Mouse (Mus musculus) A20 (cell line): Measurements from ENCODE around the gene Slc12a5.

Experiments used
- DNase-seq: peaks from one replicate; pipeline ENCODE4 v3.0.0-alpha.2; 2011; ENCODE audit warnings: low read depth, low spot score

Gene Slc12a5

DNA sequence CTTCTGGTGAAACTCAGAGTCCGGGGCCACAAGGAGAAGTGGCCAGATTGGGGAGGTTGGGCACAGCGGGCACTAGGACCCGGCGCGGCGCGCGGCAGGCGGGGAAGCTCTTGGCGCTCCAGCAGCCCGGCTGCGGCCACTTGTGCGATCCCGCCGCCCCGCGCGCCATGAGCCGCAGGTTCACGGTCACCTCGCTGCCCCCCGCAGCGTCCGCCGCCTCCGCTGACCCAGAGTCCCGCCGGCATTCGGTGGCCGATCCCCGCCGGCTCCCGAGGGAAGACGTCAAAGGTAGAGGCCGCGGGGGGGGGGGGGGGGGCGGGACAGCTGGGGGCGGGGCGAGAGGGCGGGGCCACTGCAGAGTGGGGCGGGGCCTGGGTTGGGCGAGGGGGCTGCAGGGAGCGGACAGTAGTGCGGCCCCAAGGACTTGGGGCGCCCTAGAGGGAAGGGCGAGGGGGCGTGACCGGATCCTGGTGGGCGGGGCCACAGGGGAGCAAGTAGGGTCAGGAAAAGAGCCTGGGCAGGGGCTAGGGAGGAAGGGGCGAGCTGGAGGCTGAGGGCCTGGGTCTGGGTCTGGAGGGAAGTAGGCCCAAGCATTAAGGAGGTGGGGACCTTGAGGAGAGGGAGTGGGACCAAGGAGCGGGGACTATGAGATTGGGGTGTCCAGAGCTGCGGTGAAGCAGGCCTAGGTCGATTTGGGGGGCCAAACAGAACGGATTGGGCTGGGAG, at the start of gene Slc12a5:
TSS of gene Slc12a5 (plus strand) at position 87 of the 726 bp plus-strand sequence.
- DNase-seq: peak; percentile 86

- peak; percentile 98 for DNase-seq
Observed at GRCm38 (mm10) chr2:164911086-164912048, 49.2 kb upstream of the Slc12a5 start, which contains the start of gene Zfp335. Zfp335 (minus strand) TSS chr2:164911757.

DNA sequence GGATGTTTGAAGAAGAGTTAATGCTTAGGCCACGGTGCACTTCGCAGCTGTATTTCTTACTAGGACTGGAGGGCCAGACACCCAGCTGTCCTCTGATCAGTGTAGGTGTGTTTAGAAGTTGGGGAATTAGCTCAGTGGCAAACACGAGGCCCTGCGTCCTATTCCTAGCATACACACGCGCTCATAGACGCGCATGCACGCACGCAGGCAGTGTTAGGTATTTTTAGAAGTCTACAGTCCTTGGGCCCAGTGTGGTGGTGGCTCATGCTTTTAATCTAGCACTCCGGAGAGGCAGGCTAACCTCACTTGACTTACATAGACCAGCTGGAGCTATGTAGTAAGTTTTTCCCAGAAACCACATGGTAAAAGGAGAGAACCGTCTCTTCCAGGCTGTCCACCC, 48.5 kb upstream of the Slc12a5 start:
- peak; percentile 89 for DNase-seq

DNA sequence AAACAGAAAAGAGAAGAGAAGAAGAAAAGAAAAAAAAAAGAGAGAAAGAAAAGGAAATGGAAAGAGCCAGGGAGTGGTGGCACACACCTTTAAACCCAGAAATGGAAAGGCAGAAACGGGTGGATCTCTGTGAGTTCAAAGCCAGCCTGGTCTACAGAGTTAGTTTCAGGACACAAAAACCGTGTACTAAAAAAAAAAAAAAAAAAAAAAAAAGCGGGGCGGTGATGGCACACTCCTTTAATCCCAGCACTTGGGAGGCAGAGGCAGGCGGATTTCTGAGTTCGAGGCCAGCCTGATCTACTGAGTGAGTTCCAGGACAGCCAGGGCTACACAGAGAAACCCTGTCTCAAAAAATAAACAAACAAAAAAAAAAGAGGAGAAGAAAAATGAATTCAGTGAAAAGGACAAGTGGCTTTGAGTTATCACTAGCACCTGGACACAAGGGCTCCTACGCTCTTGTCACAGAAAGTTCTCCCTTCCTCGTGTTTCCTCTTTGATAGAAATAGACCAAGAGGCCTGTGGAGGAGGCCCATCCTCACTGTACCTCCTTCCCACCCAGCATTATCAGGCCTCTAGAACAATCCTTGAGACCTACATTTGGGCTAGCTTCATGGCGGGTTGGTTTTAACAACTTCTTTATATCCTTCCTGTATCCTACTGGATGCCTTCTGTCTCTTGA, 47.7 kb upstream of the Slc12a5 start:
- DNase-seq: no peak

DNA sequence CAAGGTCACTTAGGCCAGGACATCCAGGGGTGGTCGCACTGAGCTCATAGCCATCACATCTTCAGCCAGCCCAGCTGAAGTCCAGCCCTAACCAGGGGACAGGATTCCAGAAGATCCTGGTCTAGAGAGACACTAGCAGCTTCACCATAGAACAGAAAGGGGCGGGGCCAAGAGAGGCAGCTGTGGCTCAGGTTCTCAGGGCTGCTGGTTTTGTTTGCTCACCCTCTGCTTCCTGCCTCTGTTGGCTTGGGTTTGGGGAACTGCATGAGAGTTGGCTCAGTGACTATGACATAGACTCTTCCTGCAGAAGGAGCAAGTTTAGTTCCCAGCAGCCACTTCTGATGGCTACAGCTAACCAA, 47.2 kb upstream of the Slc12a5 start:
- peak; percentile 92 for DNase-seq

GRCm38 (mm10) chr2:164916820-164917219, 43.8 kb upstream of the Slc12a5 start:
- DNase-seq: no peak

DNA sequence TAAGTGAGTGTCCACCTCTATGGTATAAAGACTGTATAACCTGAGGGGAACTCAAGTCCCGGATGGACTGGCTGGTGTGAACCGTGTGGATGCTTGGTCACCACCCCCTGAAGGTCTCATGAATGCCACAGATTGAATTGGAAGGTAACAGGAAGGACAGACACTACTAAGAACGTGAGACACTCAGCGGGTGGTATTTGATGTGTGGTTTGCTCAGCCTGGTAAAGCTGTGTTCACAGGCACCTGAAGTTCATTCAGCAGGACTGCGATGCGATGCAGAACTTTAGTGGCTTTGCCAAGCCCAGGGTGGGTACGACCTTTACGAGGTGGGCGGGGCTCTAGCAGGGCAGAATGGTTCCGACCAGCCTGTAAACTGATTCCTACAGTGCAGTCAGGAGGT, 43.2 kb upstream of the Slc12a5 start:
- no peak for DNase-seq

DNA sequence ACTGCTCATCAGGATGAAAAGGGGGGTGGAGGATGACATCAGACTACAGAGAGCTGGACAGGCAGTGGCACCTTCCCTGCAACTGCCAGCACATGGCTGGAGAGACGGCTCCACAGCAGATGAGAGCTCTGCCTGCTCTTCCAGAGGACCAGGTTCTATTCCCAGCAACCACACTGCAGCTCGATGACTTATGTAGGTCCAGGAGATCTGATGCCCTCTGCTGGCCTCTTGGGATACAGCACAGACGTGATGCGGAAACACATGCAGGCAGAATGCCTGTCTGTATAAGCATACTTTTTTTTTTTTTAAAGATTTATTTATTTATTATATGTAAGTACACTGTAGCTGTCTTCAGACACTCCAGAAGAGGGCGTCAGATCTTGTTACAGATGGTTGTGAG, 42.3 kb upstream of the Slc12a5 start:
- DNase-seq: peak; percentile 72

GRCm38 (mm10) chr2:164921984-164922383, 38.6 kb upstream of the Slc12a5 start:
- DNase-seq: no peak

DNA sequence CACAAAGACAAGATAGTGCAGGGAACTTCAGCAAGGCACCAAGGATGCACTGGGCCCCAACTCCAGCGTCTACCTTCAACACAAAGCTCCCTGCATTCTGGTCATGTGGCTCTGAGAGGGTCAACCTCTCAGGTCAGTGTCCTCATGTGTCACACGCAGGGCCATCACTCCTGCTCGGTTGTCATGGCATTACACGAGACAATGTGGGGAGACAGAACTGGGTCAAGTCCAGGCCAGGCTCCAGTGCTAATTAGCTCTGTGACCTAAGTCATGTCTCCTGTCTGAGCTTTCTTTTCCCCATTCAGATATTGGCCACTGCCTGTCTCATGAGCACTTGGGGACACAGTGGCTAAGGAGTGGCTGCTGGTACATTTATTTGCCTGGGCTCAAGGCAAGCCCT, 37.3 kb upstream of the Slc12a5 start:
- no peak for DNase-seq

DNA sequence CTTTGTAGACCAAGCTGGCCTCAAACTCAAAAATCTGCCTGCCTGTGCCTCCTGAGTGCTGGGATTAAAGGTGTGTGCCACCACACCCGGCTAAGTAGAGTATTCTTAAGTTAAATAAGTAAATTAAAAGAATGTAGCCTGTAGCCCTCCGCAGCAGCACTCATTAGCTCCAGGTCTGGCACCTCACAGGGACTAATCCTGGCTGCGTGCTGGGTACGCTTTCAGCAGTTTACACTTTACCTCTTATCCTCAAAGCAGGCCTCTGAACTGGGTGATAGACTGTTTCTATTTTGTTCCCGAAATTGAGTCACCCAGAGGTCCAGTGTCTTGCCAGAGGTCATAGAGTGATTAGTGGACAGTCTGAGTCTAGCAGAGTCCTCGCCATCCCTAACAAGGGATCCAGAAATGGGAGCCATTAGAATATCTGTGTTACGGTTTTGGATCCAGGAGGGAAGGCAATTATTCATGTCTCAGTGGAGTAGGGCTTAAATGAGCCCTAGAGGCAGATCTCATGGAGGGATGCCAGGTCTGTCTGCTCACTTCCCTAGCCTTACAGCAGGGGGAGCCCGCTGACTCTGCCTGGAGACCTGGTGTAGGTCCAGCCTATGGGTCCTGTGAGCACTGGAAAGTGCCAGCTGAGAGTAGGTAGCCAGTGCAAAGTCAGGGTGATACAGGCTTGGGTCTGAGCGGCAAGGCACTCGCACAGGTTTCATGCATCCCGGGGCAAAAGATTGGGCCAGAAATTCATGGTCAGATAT, 36.3 kb upstream of the Slc12a5 start:
- DNase-seq: peak; percentile 80

DNA sequence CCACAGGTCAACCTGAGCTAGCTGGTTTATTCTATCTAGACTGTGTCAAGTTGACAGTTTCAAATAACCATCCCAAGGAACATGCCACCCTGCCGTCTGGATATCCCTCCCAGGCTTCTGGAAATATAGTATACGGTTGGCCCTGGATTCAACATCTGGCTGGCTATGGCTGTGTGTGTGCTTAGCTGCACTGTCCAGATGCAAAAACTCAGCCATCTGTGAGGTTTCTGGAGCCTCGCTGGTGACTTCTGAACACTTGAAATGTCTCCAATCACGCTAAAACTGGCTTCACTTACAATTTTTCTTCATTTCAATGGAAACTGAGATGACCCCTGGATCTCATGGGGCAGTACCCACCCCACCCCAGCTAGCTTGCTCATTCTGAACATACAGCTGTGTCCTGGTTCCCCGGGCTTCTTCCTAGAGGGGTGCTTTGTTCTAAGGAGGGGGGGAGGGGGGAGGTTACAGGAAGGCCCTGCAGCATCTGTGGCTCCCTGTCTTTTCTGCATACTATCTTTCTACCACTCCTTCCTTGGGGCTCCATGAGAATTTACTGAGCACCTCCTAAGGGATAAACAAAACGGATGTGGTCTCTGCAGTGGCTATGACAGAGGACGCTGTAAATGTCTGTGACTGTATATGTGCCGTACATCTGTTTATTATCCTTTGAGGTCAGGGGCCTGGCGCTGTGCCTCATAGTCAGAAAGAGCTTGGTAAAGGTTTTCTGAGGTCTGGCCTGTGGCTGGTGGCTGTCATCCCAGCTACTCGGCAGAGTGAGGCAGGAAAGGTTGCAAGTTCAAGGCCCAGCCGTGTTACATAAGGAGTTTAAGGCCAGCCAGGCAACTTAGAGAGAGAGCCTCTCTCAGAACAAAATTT, 29.7 kb upstream of the Slc12a5 start:
- no peak for DNase-seq

GRCm38 (mm10) chr2:164933534-164933933, 27.1 kb upstream of the Slc12a5 start:
- DNase-seq: no peak

GRCm38 (mm10) chr2:164935991-164936390, 24.6 kb upstream of the Slc12a5 start:
- DNase-seq: no peak

GRCm38 (mm10) chr2:164938146-164939091, 22.2 kb upstream of the Slc12a5 start:
- no peak for DNase-seq

- DNase-seq: no peak
Observed at GRCm38 (mm10) chr2:164939106-164939505, 21.5 kb upstream of the Slc12a5 start.

DNA sequence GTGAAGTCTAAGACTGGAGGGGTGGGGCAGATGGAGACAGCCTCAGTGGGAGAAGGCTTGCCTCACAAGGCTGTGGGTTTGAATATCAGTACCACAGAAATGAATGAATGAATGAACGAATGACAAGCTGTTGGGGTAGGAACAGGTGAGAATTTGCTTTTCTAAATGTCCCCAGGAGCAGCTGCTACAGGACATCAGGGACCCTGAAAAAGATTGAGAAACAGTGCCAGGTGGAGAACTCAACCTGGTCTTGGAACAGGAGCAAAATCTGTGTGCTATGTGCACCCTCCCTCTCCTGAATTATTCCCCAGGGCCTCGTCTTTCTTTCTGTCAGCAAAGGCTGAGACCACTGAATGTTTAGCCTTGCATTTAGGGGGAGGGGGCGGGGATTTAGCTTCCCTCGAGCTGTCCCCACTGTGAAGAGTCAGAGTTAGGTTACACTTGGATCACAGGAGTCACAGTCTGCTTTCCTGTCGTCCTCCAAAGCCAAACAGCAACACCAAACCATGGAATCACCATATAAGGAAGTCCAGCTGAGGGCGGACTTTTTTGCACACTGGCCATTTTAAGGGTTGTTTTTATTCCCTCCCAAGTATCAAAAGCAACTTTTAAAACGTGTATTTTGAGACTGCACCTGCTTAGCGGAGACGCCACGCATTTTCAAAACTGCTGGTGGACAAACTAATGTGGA, 20.3 kb upstream of the Slc12a5 start, which contains the start of gene Mmp9:
TSS of gene Mmp9 (plus strand) at position 641 of the 691 bp plus-strand sequence.
- DNase-seq: no peak

DNA sequence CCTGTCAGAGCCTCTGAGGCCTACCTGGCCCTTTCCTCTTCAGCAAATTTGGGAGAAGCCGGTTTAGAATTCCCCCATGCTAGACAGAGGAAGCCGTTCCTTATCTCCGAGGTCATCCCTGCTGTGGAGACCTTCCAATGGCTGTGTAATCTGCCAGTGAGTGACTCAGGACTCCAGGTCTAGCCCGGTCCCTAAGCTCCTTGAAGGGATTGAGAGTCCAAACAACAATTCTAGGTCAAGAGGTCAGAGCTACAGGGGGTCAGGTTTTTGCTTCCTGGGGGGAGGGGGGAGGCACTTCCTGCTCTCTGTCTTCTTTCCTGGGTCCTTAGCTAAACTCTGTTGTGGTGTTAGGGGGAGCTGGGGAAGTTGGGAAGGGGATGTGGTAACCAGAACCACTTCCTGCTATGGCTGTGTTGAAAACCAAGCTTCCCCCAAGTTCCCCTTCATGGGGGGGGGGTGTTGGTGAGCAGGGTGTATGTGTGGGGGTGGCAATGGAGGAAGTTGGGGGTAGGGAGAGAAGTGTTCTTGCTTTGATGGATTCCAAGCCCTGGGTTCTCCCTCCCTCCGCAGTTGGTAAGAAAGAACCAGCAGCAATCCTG, 17.8 kb upstream of the Slc12a5 start:
- peak; percentile 31 for DNase-seq
